Mouse (Mus musculus) macrophage (primary cell): ENCODE data around the gene Mrpl38. TPM values are rescaled to one million over a fixed set of nuclear protein-coding genes. Genes with fewer than 3 reads are reported as not detected.
A peak's percentile ranks its signal among the peaks of the same experiment; 100 is the strongest.
"Not testable (repeated sequence)": the region's sequence is repeated elsewhere in the genome, so short reads cannot be mapped to it uniquely, and the experiment has no call there.

Experiments
- H3K27ac ChIP-seq: fragments of 350-480 bp; formaldehyde crosslinking; 2 replicates; pipeline ENCODE4 v1.9.0; 2021
- H3K36me3 ChIP-seq: fragments of 350-480 bp; formaldehyde crosslinking; 2 replicates; pipeline ENCODE4 v1.9.0; 2021; ENCODE audit errors: inconsistent target
- H3K4me3 ChIP-seq: fragments of 350-480 bp; formaldehyde crosslinking; 2 replicates; pipeline ENCODE4 v1.9.0; 2021; ENCODE audit errors: inconsistent target
- H3K79me2 ChIP-seq: fragments of 350-480 bp; formaldehyde crosslinking; 2 replicates; pipeline ENCODE4 v1.9.0; 2021; ENCODE audit errors: inconsistent target
- WGBS: methylation state at CpG from one replicate; pipeline ENCODE4 v1.1.7; 2026; ENCODE audit warnings: inconsistent platforms; ENCODE audit not compliant: missing documents; 5-methylcytosine and 5-hydroxymethylcytosine counted together
- polyA plus RNA-seq: library from polyadenylated mRNA; stranded (reverse); fragments of 250-400 nt; gene quantifications from 3 replicates; pipeline ENCODE4 v1.2.4, GENCODE M21; 2018; ENCODE audit warnings: inconsistent platforms

Gene Mrpl38
- polyA plus RNA-seq, 1 experiment from 2014 or later, result 13.6 TPM

GRCm38 (mm10) chr11:116099462-116099861 lies 39.2 kb downstream of the Mrpl38 start:
- H3K4me3 ChIP-seq, result no peak overlapping the region
- no peak overlapping the region for H3K27ac ChIP-seq
- H3K36me3 ChIP-seq, result no peaks in the 10 kb centered on the region
- 81% methylated on average over 6 of the region's 6 CpGs for WGBS
- H3K79me2 ChIP-seq, result no peaks in the 10 kb centered on the region

- Histone ChIP-seq H3K4me3 (no peak overlapping the region), H3K27ac (no peak overlapping the region), H3K36me3 (no peaks in the 10 kb centered on the region), H3K79me2 (no peaks in the 10 kb centered on the region)
- 90% methylated on average over 12 of the region's 14 CpGs for WGBS
These were observed 39.8 kb downstream of the Mrpl38 start for GRCm38 (mm10) chr11:116098711-116099460.

GRCm38 (mm10) chr11:116096213-116097108 lies 42.2 kb downstream of the Mrpl38 start:
- no peaks in the 10 kb centered on the region for H3K36me3 ChIP-seq
- 34% methylated on average over 5 of the region's 5 CpGs for WGBS
- H3K4me3 ChIP-seq, result no peak overlapping the region
- peak overlapping the region; percentile 74 for H3K27ac ChIP-seq
- no peaks in the 10 kb centered on the region for H3K79me2 ChIP-seq

- no peaks in the 10 kb centered on the region for H3K36me3 ChIP-seq
- 15% methylated on average over 3 of the region's 3 CpGs for WGBS
These were observed 43.1 kb downstream of the Mrpl38 start for GRCm38 (mm10) chr11:116095573-116095972.

GRCm38 (mm10) chr11:116093771-116094565 lies 44.7 kb downstream of the Mrpl38 start:
- Histone ChIP-seq H3K4me3 (no peak overlapping the region), H3K27ac (peak overlapping the region; percentile 82), H3K79me2 (no peaks in the 10 kb centered on the region), H3K36me3 (no peaks in the 10 kb centered on the region)
- 16% methylated on average over 16 of the region's 16 CpGs for WGBS

More at GRCm38 (mm10) chr11:116095573-116095972, 43.1 kb downstream of the Mrpl38 start:
- H3K27ac ChIP-seq, result peak overlapping the region; percentile 82
- no peaks in the 10 kb centered on the region for H3K79me2 ChIP-seq
- H3K4me3 ChIP-seq, result no peak overlapping the region

GRCm38 (mm10) chr11:116092959-116093358 lies 45.7 kb downstream of the Mrpl38 start:
- not testable (repeated sequence) for H3K4me3 ChIP-seq, H3K79me2 ChIP-seq, H3K36me3 ChIP-seq
- WGBS, result 84% methylated on average over 6 of the region's 6 CpGs
- peak overlapping the region; percentile 82; the same call in 1 of the 2 replicates for H3K27ac ChIP-seq

GRCm38 (mm10) chr11:116091591-116091990 lies 47.1 kb downstream of the Mrpl38 start:
- Histone ChIP-seq H3K4me3 (no peak overlapping the region), H3K27ac (no peak overlapping the region), H3K79me2 (peaks cover under 1% of the 10 kb centered on the region; the same call in 1 of the 2 replicates), H3K36me3 (no peaks in the 10 kb centered on the region)
- WGBS, result 82% methylated on average over 6 of the region's 6 CpGs

- Histone ChIP-seq H3K4me3 (no peak overlapping the region), H3K27ac (no peak overlapping the region), H3K79me2 (peaks cover 21% of the 10 kb centered on the region), H3K36me3 (no peaks in the 10 kb centered on the region)
- 92% methylated on average over 6 of the region's 6 CpGs for WGBS
These were observed 49.1 kb downstream of the Mrpl38 start for GRCm38 (mm10) chr11:116089545-116089944.

GRCm38 (mm10) chr11:116088741-116089394 lies 49.8 kb downstream of the Mrpl38 start:
- Histone ChIP-seq H3K4me3 (no peak overlapping the region), H3K36me3 (peaks cover 6% of the 10 kb centered on the region; the same call in 1 of the 2 replicates), H3K27ac (no peak overlapping the region), H3K79me2 (peaks cover 28% of the 10 kb centered on the region)
- WGBS, result 49% methylated on average over 10 of the region's 11 CpGs

GRCm38 (mm10) chr11:116088188-116088587 lies 50.5 kb downstream of the Mrpl38 start:
- H3K36me3 ChIP-seq, result peaks cover 12% of the 10 kb centered on the region
- WGBS, result 70% methylated on average over 8 of the region's 8 CpGs
- H3K27ac ChIP-seq, result no peak overlapping the region
- H3K4me3 ChIP-seq, result 0 out of 2 replicates have a peak overlapping the region, but pooled peaks have one; percentile 60
- peaks cover 35% of the 10 kb centered on the region for H3K79me2 ChIP-seq

GRCm38 (mm10) chr11:116087194-116088130 lies 51.2 kb downstream of the Mrpl38 start:
- H3K36me3 ChIP-seq, result peaks cover 18% of the 10 kb centered on the region
- peak overlapping the region; percentile 60 for H3K4me3 ChIP-seq
- H3K79me2 ChIP-seq, result peaks cover 42% of the 10 kb centered on the region
- H3K27ac ChIP-seq, result peak overlapping the region; percentile 86
- under 1% methylated on average over 29 of the region's 31 CpGs for WGBS

- WGBS, result 3% methylated on average over 36 of the region's 43 CpGs
- peak within 1 kb of the TSS; percentile 86 for H3K27ac ChIP-seq
- peak within 1 kb of the TSS; percentile 60 for H3K4me3 ChIP-seq
- H3K79me2 ChIP-seq, result peaks cover 51% of the 10 kb centered on the region
- H3K36me3 ChIP-seq, result peaks cover 27% of the 10 kb centered on the region
These were observed 52.1 kb downstream of the Mrpl38 start, which contains the start of gene Wbp2 for GRCm38 (mm10) chr11:116086258-116087193. Wbp2 (minus strand) TSS chr11:116086995.
